Comparison of ENCODE assay signal across 9 mouse cellular contexts in the genomic region with DNA sequence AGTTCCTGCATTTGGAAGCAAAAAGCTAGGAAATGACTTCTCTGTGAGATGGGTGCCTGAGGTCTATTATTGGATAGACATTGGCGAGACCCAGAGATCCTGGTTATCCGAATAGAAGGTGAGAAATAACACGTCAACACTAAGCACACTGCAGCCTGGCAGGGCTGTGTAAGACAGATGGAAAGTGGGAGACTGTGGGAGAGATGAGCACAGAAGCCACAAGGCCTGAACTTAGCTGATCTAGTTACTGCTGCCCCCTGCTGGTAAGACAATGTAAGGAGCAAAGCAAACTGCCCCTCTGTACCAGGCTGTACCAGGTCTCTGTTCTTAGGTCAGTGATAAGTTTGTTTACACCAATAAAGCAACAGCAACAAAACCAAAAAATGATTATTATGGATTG. TPM values are rescaled to one million over a fixed set of nuclear protein-coding genes. Genes with fewer than 3 reads are reported as not detected.
A peak's percentile ranks its signal among the peaks of the same experiment; 100 is the strongest.
DNase-seq lines count a peak whose midpoint lies in the region; ATAC-seq lines count a peak whose summit lies in the region.
"Had no signal": no experiment of that assay in that cellular context is flagged by ENCODE, and none has a peak within 500 bp of the region (broad histone marks: within the 10 kb centered on the region; RNA-seq: fewer than 3 reads in every experiment).

No protein-coding gene starts in this region.

- no peaks in the 10 kb centered on the region for H3K9me3 ChIP-seq in hindbrain, embryonic 16.5 days (ENCODE audit: control insufficient read depth, low read length)

- H3K27ac ChIP-seq in hindbrain, embryonic 16.5 days (ENCODE audit: low read depth, low read length), result no peak overlapping the region

- H3K4me2 ChIP-seq in hindbrain, embryonic 16.5 days (ENCODE audit: low read length), result no peak overlapping the region

- no peaks in the 10 kb centered on the region for H3K36me3 ChIP-seq in hindbrain, embryonic 16.5 days (ENCODE audit: control insufficient read depth, insufficient read depth, low read length)

- WGBS in hindbrain, embryonic 16.5 days, result 29% methylated on average over 3 of the region's 3 CpGs

- DNase-seq in WW6 (ENCODE audit: low read depth, low spot score), result peak; percentile 73
- peak; percentile 82 for DNase-seq in cerebellum, adult 9-11 months
- DNase-seq in frontal cortex, adult 2 months (ENCODE audit: extremely low spot score in 1 of 2, low spot score in 1 of 2), result peak; percentile 89 to 95
- DNase-seq in layer of hippocampus, postnatal 36 days, result peak; percentile 80 to 82
- peak; percentile 72 for DNase-seq in lung, postnatal 25 days (ENCODE audit: low spot score)
- DNase-seq in retina, postnatal 7 days (ENCODE audit: low read depth, low spot score), result peak; percentile 69
- DNase-seq in thymus, postnatal 36 days, result peak; percentile 77 to 79

- H3K4me1 ChIP-seq in hindbrain, embryonic 16.5 days (ENCODE audit: control insufficient read depth, insufficient read depth, low read depth, low read length), result no peaks in the 10 kb centered on the region

- no peaks in the 10 kb centered on the region for H3K27me3 ChIP-seq in hindbrain, embryonic 16.5 days (replicated peaks; ENCODE audit: control insufficient read depth, insufficient read depth, low read length)

- no peak overlapping the region for H3K9ac ChIP-seq in hindbrain, embryonic 16.5 days (ENCODE audit: low read depth, low read length)

- H3K4me3 ChIP-seq in hindbrain, embryonic 16.5 days (ENCODE audit: low read length), result no peak overlapping the region
- H3K4me3 ChIP-seq: myocyte had no signal

- ATAC-seq in hindbrain, embryonic 16.5 days, result peak; percentile 96

RNA-seq across cellular contexts. Expression of a gene that starts 5.6 kb away (rescaled TPM):
- 31.8 and 32.2 TPM in 2 replicates for polyA plus RNA-seq in frontal cortex, adult 2 months (2012; rRNA removed)
- 59.2 and 59.8 TPM in 2 replicates for polyA plus RNA-seq in hindbrain, embryonic 16.5 days (2015; fragmentation: Nextera tagmentation; extraction: Ambion mirVana)
- total RNA-seq in layer of hippocampus, postnatal 36 days (2021), result 10 to 100 TPM; 31.4 to 35.3 TPM

RNA-seq across cellular contexts. Expression of a gene that starts 23.6 kb away (rescaled TPM):
- polyA plus RNA-seq in frontal cortex, adult 2 months (2012; rRNA removed), result 1.6 and 2.0 TPM in 2 replicates
- 0.21 and 0.32 TPM in 2 replicates for polyA plus RNA-seq in hindbrain, embryonic 16.5 days (2015; fragmentation: Nextera tagmentation; extraction: Ambion mirVana)
- 1 to 10 TPM; 1.7 to 2.0 TPM for total RNA-seq in layer of hippocampus, postnatal 36 days (2021)

RNA-seq across cellular contexts. Expression of a gene that starts 34.8 kb away (rescaled TPM):
- not detected in 2 replicates for polyA plus RNA-seq in frontal cortex, adult 2 months (2012; rRNA removed)
- polyA plus RNA-seq in hindbrain, embryonic 16.5 days (2015; fragmentation: Nextera tagmentation; extraction: Ambion mirVana), result not detected in 2 replicates
- total RNA-seq in layer of hippocampus, postnatal 36 days (2021), result not detected

RNA-seq across cellular contexts. Expression of a gene that starts 41.8 kb away (rescaled TPM):
- polyA plus RNA-seq in frontal cortex, adult 2 months (2012; rRNA removed), result 0.20 and 0.36 TPM in 2 replicates
- polyA plus RNA-seq in hindbrain, embryonic 16.5 days (2015; fragmentation: Nextera tagmentation; extraction: Ambion mirVana), result 0.09 TPM in 1 of 2 replicates, not detected in the other
- total RNA-seq in layer of hippocampus, postnatal 36 days (2021), result under 1 TPM; 0.18 to 0.27 TPM
